Comparison of ENCODE assay signal across 20 mouse cellular contexts in genomic region chr7:120699586-120699985, GRCm38 (mm10). TPM values are rescaled to one million over a fixed set of nuclear protein-coding genes. Genes with fewer than 3 reads are reported as not detected.
DNase-seq lines count a peak whose midpoint lies in the region; ATAC-seq lines count a peak whose summit lies in the region.
"Had no signal": no experiment of that assay in that cellular context is flagged by ENCODE, and none has a peak within 500 bp of the region (broad histone marks: within the 10 kb centered on the region; RNA-seq: fewer than 3 reads in every experiment).

No protein-coding gene starts in this region.

- peak; percentile 58 for ATAC-seq in activated CD4-positive, CD25-positive, alpha-beta regulatory T cell, adult 4 months
- ATAC-seq in megakaryocyte, adult 5-6 weeks (ENCODE audit: poor library complexity, severe bottlenecking), result peak; percentile 65
- peak; percentile 13; the same call in 1 of the 2 replicates for ATAC-seq in neutrophil, adult 5-6 weeks (ENCODE audit: extremely low read depth, insufficient number of reproducible peaks, low FRiP score, poor library complexity, severe bottlenecking)
- ATAC-seq in granulocyte monocyte progenitor cell, adult 5-6 weeks (replicated peaks; ENCODE audit: poor library complexity, severe bottlenecking), result no peak

- intact Hi-C loops in heart, postnatal 25 days (cut with DNase I), result no loop called here

- peak; percentile 61 for DNase-seq in heart, adult 11 months
- no peak for DNase-seq in heart, postnatal 25 days (ENCODE audit: low spot score)
- DNase-seq in kidney, adult 8-10 months, result no peak
- DNase-seq in right cerebral cortex, postnatal 4 days, result no peak
- DNase-seq: adrenal gland, postnatal 10 days; cerebellum, adult 9-11 months; gastrocnemius, postnatal 14 days; heart, adult 18-20 months; heart, postnatal 4 days; kidney, adult 2 months; kidney, postnatal 4 days; right cerebral cortex, adult 18-20 months had no signal

RNA-seq across cellular contexts. Expression of gene Mosmo, which starts 22.2 kb away (rescaled TPM):
- 10 to 100 TPM; 26.5 to 30.7 TPM for total RNA-seq in heart, postnatal 25 days (2021)
- 1 to 10 TPM; 5.8 to 7.8 TPM for polyA plus RNA-seq in activated CD4-positive, CD25-positive, alpha-beta regulatory T cell, adult 4 months (2017; shearing (Covaris generic))
- 19.6 and 21.1 TPM in 2 replicates for total RNA-seq in megakaryocyte, adult 5-6 weeks (2015)
- 8.0 and 11.6 TPM in 2 replicates for total RNA-seq in megakaryocyte, adult 5-6 weeks (2017)
- total RNA-seq in neutrophil, adult 5-6 weeks (2017), result 21.5 and 22.7 TPM in 2 replicates
- total RNA-seq in granulocyte monocyte progenitor cell, adult 5-6 weeks (2014; fragmentation: Nextera tagmentation), result 16.8 and 48.8 TPM in 2 replicates
- total RNA-seq in granulocyte monocyte progenitor cell, adult 5-6 weeks (2017), result 12.7 and 15.7 TPM in 2 replicates

RNA-seq across cellular contexts. Expression of gene Pdzd9, which starts 29.4 kb away (rescaled TPM):
- not detected for total RNA-seq in heart, postnatal 25 days (2021)
- under 1 TPM; 0.38 to 0.98 TPM for polyA plus RNA-seq in activated CD4-positive, CD25-positive, alpha-beta regulatory T cell, adult 4 months (2017; shearing (Covaris generic))
- total RNA-seq in megakaryocyte, adult 5-6 weeks (2015), result not detected in 2 replicates
- not detected in 2 replicates for total RNA-seq in megakaryocyte, adult 5-6 weeks (2017)
- not detected in 2 replicates for total RNA-seq in neutrophil, adult 5-6 weeks (2017)
- total RNA-seq in granulocyte monocyte progenitor cell, adult 5-6 weeks (2014; fragmentation: Nextera tagmentation), result not detected in 2 replicates
- total RNA-seq in granulocyte monocyte progenitor cell, adult 5-6 weeks (2017), result not detected in 2 replicates
- total RNA-seq: adrenal gland, postnatal 10 days; heart, adult 18-20 months; heart, postnatal 4 days; layer of hippocampus, postnatal 25 days; left cerebral cortex, postnatal 10 days had no signal
- polyA plus RNA-seq: erythroblast, embryonic 14.5 days had no signal

RNA-seq across cellular contexts. Expression of gene Vwa3a, which starts 39.5 kb away (rescaled TPM):
- 1 to 10 TPM; 2.8 to 3.5 TPM for total RNA-seq in heart, postnatal 25 days (2021)
- not detected for polyA plus RNA-seq in activated CD4-positive, CD25-positive, alpha-beta regulatory T cell, adult 4 months (2017; shearing (Covaris generic))
- 0.11 TPM in 1 of 2 replicates, not detected in the other for total RNA-seq in megakaryocyte, adult 5-6 weeks (2015)
- not detected in 2 replicates for total RNA-seq in megakaryocyte, adult 5-6 weeks (2017)
- total RNA-seq in neutrophil, adult 5-6 weeks (2017), result not detected in 2 replicates
- total RNA-seq in granulocyte monocyte progenitor cell, adult 5-6 weeks (2014; fragmentation: Nextera tagmentation), result not detected in 2 replicates
- total RNA-seq in granulocyte monocyte progenitor cell, adult 5-6 weeks (2017), result not detected in 2 replicates
- total RNA-seq: megakaryocyte progenitor cell, adult 5-6 weeks had no signal
